8 mouse cellular contexts compared by ENCODE assay signal in genomic region chr12:9585085-9585453, GRCm38 (mm10). TPM values are rescaled to one million over a fixed set of nuclear protein-coding genes. Genes with fewer than 3 reads are reported as not detected.
DNase-seq lines count a peak whose midpoint lies in the region; ATAC-seq and TF ChIP-seq lines count a peak whose summit lies in the region.

No protein-coding gene starts in this region.

- peaks cover 26% of the 10 kb centered on the region for H3K27me3 ChIP-seq in kidney, postnatal 0 days (ENCODE audit: insufficient read depth, low read length)
- peaks cover 34% of the 10 kb centered on the region for H3K27me3 ChIP-seq in embryonic facial prominence, embryonic 14.5 days (replicated peaks; ENCODE audit: control insufficient read depth, insufficient read depth, low read length)
- H3K27me3 ChIP-seq in intestine, embryonic 14.5 days (replicated peaks; ENCODE audit: control insufficient read depth, insufficient read depth, low read length), result peaks cover 37% of the 10 kb centered on the region
- peaks cover 44% of the 10 kb centered on the region for H3K27me3 ChIP-seq in neural tube, embryonic 12.5 days (replicated peaks)

- H3K4me2 ChIP-seq in kidney, postnatal 0 days (ENCODE audit: low read length), result peak overlapping the region; percentile 57
- H3K4me2 ChIP-seq in embryonic facial prominence, embryonic 14.5 days (ENCODE audit: low read depth, low read length), result peak overlapping the region; percentile 58
- H3K4me2 ChIP-seq in intestine, embryonic 14.5 days (ENCODE audit: low read length), result peak overlapping the region; percentile 56
- peak overlapping the region; percentile 71 for H3K4me2 ChIP-seq in neural tube, embryonic 12.5 days (replicated peaks)

- 4% methylated on average over 7 of the region's 7 CpGs for WGBS in kidney, postnatal 0 days
- WGBS in embryonic facial prominence, embryonic 14.5 days, result 4% methylated on average over 7 of the region's 7 CpGs
- 1% methylated on average over 7 of the region's 7 CpGs for WGBS in intestine, embryonic 14.5 days
- 4% methylated on average over 7 of the region's 7 CpGs for WGBS in neural tube, embryonic 12.5 days

- no peak overlapping the region for H3K27ac ChIP-seq in kidney, postnatal 0 days
- peak overlapping the region; percentile 0; the same call in 1 of the 2 replicates for H3K27ac ChIP-seq in embryonic facial prominence, embryonic 14.5 days (replicated peaks; ENCODE audit: low read depth, low read length)
- H3K27ac ChIP-seq in intestine, embryonic 14.5 days (ENCODE audit: low read depth), result no peak overlapping the region
- H3K27ac ChIP-seq in neural tube, embryonic 12.5 days, result no peak overlapping the region

- ATAC-seq in kidney, postnatal 0 days (replicated peaks; ENCODE audit: low FRiP score, low read depth), result peak; percentile 18; the same call in 1 of the 2 replicates
- peak; percentile 21; the same call in 1 of the 2 replicates for ATAC-seq in embryonic facial prominence, embryonic 14.5 days (ENCODE audit: low read depth)
- peak; percentile 41 for ATAC-seq in intestine, embryonic 14.5 days (replicated peaks; ENCODE audit: low FRiP score, low TSS enrichment, low read depth)
- ATAC-seq in neural tube, embryonic 12.5 days (ENCODE audit: low FRiP score, low read depth), result peak; percentile 22

- H3K4me1 ChIP-seq in kidney, postnatal 0 days (replicated peaks; ENCODE audit: insufficient read depth, low read length), result peaks cover 5% of the 10 kb centered on the region; the same call in 1 of the 2 replicates
- peaks cover 11% of the 10 kb centered on the region for H3K4me1 ChIP-seq in embryonic facial prominence, embryonic 14.5 days (ENCODE audit: control insufficient read depth, insufficient read depth, low read length)
- 0 out of 2 replicates have a peak, but pooled peaks cover 3% of the 10 kb centered on the region for H3K4me1 ChIP-seq in intestine, embryonic 14.5 days (replicated peaks; ENCODE audit: control insufficient read depth, insufficient read depth, low read length)
- H3K4me1 ChIP-seq in neural tube, embryonic 12.5 days, result 0 out of 2 replicates have a peak, but pooled peaks cover 8% of the 10 kb centered on the region

- no peak for DNase-seq in kidney, postnatal 0 days (ENCODE audit: low spot score)
- no peak for DNase-seq in kidney, adult 11 months
- DNase-seq in embryonic facial prominence, embryonic 14.5 days (ENCODE audit: low spot score), result no peak
- no peak for DNase-seq in intestine, embryonic 14.5 days (ENCODE audit: low spot score)
- DNase-seq in layer of hippocampus, postnatal 10 days (ENCODE audit: low spot score in 2 of 2), result no peak
- DNase-seq in layer of hippocampus, postnatal 36 days, result no peak
- DNase-seq in right cerebral cortex, postnatal 25 days, result no peak

- no peaks in the 10 kb centered on the region for H3K9me3 ChIP-seq in kidney, postnatal 0 days (replicated peaks; ENCODE audit: low read length)
- no peaks in the 10 kb centered on the region for H3K9me3 ChIP-seq in embryonic facial prominence, embryonic 14.5 days (ENCODE audit: control insufficient read depth, low read length)
- no peaks in the 10 kb centered on the region for H3K9me3 ChIP-seq in intestine, embryonic 14.5 days (ENCODE audit: control insufficient read depth, low read length)
- no peaks in the 10 kb centered on the region for H3K9me3 ChIP-seq in neural tube, embryonic 12.5 days

- TF ChIP-seq CTCF in kidney, postnatal 0 days (IDR thresholded peaks at IDR 0.05; ENCODE audit: low read depth), result no peak

- no peak overlapping the region for H3K9ac ChIP-seq in kidney, postnatal 0 days (ENCODE audit: low read depth, low read length)
- peak overlapping the region; percentile 38 for H3K9ac ChIP-seq in embryonic facial prominence, embryonic 14.5 days (ENCODE audit: low read depth, low read length)
- H3K9ac ChIP-seq in intestine, embryonic 14.5 days (ENCODE audit: low read length), result peak overlapping the region; percentile 29; the same call in 1 of the 2 replicates
- H3K9ac ChIP-seq in neural tube, embryonic 12.5 days, result peak overlapping the region; percentile 19; the same call in 1 of the 2 replicates

- H3K4me3 ChIP-seq in kidney, postnatal 0 days (replicated peaks; ENCODE audit: low read depth, low read length), result peak overlapping the region; percentile 37
- peak overlapping the region; percentile 24 for H3K4me3 ChIP-seq in embryonic facial prominence, embryonic 14.5 days (ENCODE audit: low read depth, low read length)
- H3K4me3 ChIP-seq in intestine, embryonic 14.5 days (ENCODE audit: low read depth, low read length), result peak overlapping the region; percentile 36
- peak overlapping the region; percentile 37 for H3K4me3 ChIP-seq in neural tube, embryonic 12.5 days

- H3K36me3 ChIP-seq in kidney, postnatal 0 days (ENCODE audit: insufficient read depth, low read length), result no peaks in the 10 kb centered on the region
- no peaks in the 10 kb centered on the region for H3K36me3 ChIP-seq in embryonic facial prominence, embryonic 14.5 days (ENCODE audit: control insufficient read depth, insufficient read depth, low read length)
- no peaks in the 10 kb centered on the region for H3K36me3 ChIP-seq in intestine, embryonic 14.5 days (ENCODE audit: control insufficient read depth, insufficient read depth, low read length)
- no peaks in the 10 kb centered on the region for H3K36me3 ChIP-seq in neural tube, embryonic 12.5 days

RNA-seq across cellular contexts. Expression of gene Osr1, which starts 15.2 kb away (rescaled TPM):
- 8.9 and 12.1 TPM in 2 replicates for polyA plus RNA-seq in kidney, postnatal 0 days (2015; fragmentation: Nextera tagmentation; extraction: Ambion mirVana)
- polyA plus RNA-seq in embryonic facial prominence, embryonic 14.5 days (2014; fragmentation: Nextera tagmentation; extraction: Ambion mirVana), result 66.1 and 88.3 TPM in 2 replicates
- 52.3 and 55.6 TPM in 2 replicates for polyA plus RNA-seq in intestine, embryonic 14.5 days (2014; fragmentation: Nextera tagmentation; extraction: Ambion mirVana)
- polyA plus RNA-seq in neural tube, embryonic 12.5 days (2016; fragmentation: Nextera tagmentation; extraction: Ambion mirVana), result 10.1 and 14.0 TPM in 2 replicates
- total RNA-seq in layer of hippocampus, postnatal 10 days (2021), result 1 to 10 TPM; 5.5 to 9.7 TPM
- total RNA-seq in layer of hippocampus, postnatal 36 days (2021), result 1 to 10 TPM; 3.1 to 4.1 TPM
